Mouse (Mus musculus) midbrain, embryonic 14.5 days (tissue): ENCODE results near the gene Bbs9. TPM values are rescaled to one million over a fixed set of nuclear protein-coding genes. Genes with fewer than 3 reads are reported as not detected.

Source experiments
- ATAC-seq: fragments of 200-750 bp; cut with Nextera tagmentation; 2 replicates; pipeline ENCODE4 v1.8.0; 2017; ENCODE audit warnings: moderate number of reproducible peaks, moderate library complexity; ENCODE audit not compliant: low FRiP score, low TSS enrichment
- DNase-seq: peaks from one replicate; pipeline ENCODE4 v3.0.0-alpha.2; 2015
- H3K27ac ChIP-seq: fragments of 300-500 bp; sonication (generic); replicated peaks from 2 replicates; pipeline ENCODE4 v1.5.1; 2014; ENCODE audit warnings: mild to moderate bottlenecking, low read depth, low read length, moderate library complexity
- H3K27me3 ChIP-seq: fragments of 300-500 bp; sonication (generic); 2 replicates; pipeline ENCODE4 v1.6.1; 2014; ENCODE audit warnings: low read length, control low read depth, mixed read lengths; ENCODE audit not compliant: control insufficient read depth, insufficient read depth
- H3K36me3 ChIP-seq: fragments of 300-500 bp; sonication (generic); 2 replicates; pipeline ENCODE4 v1.6.1; 2014; ENCODE audit warnings: low read length, control low read depth; ENCODE audit not compliant: control insufficient read depth, insufficient read depth
- H3K4me1 ChIP-seq: fragments of 300-500 bp; sonication (generic); 2 replicates; pipeline ENCODE4 v1.6.1; 2014; ENCODE audit warnings: mild to moderate bottlenecking, antibody characterized with exemption, low read length, control low read depth; ENCODE audit not compliant: control insufficient read depth, insufficient read depth
- H3K4me2 ChIP-seq: fragments of 300-500 bp; sonication (generic); 2 replicates; pipeline ENCODE4 v1.6.1; 2014; ENCODE audit warnings: mild to moderate bottlenecking, low read length, moderate library complexity
- H3K4me3 ChIP-seq: fragments of 300-500 bp; sonication (generic); replicated peaks from 2 replicates; pipeline ENCODE4 v1.5.1; 2014; ENCODE audit warnings: low read depth, low read length
- H3K9ac ChIP-seq: fragments of 300-500 bp; sonication (generic); replicated peaks from 2 replicates; pipeline ENCODE4 v1.6.1; 2014; ENCODE audit warnings: mild to moderate bottlenecking, low read length, moderate library complexity
- H3K9me3 ChIP-seq: fragments of 300-500 bp; sonication (generic); 2 replicates; pipeline ENCODE4 v1.6.1; 2016; ENCODE audit warnings: low read length, control low read depth, mixed read lengths; ENCODE audit not compliant: control insufficient read depth
- WGBS: fragments of 180-500 bp; shearing (Covaris S2); extraction: QIAGEN DNeasy Blood & Tissue Kit; methylation state at CpG from one replicate; pipeline ENCODE4 v1.1.7; 2014; 5-methylcytosine and 5-hydroxymethylcytosine counted together
- polyA plus RNA-seq: library from polyadenylated mRNA; unstranded; fragments of >200 nt; fragmentation: Nextera tagmentation; extraction: Ambion mirVana; gene quantifications from 2 replicates; pipeline ENCODE4 v1.2.1, GENCODE M21; 2014

Gene Bbs9
- 17.8 and 24.2 TPM in 2 replicates for polyA plus RNA-seq

DNA sequence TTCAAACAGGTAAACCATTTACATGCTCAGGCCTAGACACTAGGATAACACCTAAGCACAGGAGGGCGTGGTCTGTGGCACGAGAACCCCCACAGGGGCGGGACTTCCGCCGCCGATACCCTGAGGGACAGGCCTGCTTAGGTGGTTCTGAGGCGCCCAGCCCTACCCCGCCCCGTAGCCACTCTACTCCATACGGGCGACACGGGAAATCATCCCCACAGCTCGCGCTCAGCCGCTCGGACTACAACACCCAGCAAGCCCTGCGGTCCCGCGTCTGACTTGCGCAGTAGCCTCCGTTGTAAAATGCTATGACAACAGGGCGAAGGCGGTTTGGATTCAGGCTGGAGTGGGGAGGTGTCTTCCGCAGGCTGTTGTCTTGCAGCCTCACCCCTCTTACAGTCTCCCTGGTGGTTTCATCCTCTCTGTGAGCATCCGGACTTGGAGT is at the start of gene Bbs9:
TSS of gene Bbs9 (plus strand) at position 292 of the 445 bp plus-strand sequence.
- Histone ChIP-seq H3K9me3 (no peaks in the 10 kb centered on the region), H3K36me3 (no peaks in the 10 kb centered on the region), H3K4me3 (peak within 1 kb of the TSS; percentile 62), H3K4me1 (0 out of 2 replicates have a peak, but pooled peaks cover 8% of the 10 kb centered on the region), H3K27me3 (no peaks in the 10 kb centered on the region), H3K4me2 (peak within 1 kb of the TSS; percentile 80), H3K27ac (peak within 1 kb of the TSS; percentile 50), H3K9ac (peak within 1 kb of the TSS; percentile 58)
- under 1% methylated on average over 25 of the region's 25 CpGs for WGBS
- ATAC-seq (peak; percentile 98), DNase-seq (peak; percentile 96)

DNA sequence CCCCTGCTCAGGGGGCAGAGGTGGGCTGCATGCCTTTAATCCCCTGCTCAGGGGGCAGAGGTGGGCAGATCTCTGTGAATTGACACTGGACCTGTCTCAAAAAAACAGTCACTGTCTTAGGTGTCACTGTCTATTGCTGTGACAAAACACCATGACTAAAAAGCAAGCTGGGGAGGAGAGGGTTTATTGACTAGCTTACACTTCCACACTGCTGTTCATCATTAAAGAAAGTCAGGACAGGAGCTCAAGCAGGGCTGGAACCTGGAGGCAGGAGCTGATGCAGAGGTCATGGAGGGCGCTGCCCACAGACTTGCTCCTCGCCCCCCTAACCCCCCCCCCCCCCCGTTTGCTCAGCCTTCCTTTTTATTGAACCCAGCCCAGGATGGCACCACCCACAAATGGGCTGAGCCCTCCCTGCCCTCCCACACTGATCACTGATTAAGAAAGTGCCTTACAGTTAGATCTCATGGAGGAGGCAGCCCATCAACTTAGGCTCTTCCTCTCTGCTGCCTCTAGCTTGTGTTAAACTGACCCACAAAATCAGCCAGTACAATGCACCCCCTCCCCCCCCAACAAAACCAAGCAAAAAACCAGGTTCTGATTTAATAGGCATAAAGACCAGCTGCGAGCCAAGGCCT is 47.4 kb upstream of the Bbs9 start:
- Histone ChIP-seq H3K36me3 (no peaks in the 10 kb centered on the region), H3K9ac (no peak overlapping the region), H3K27ac (no peak overlapping the region), H3K9me3 (no peaks in the 10 kb centered on the region), H3K4me1 (no peaks in the 10 kb centered on the region), H3K4me2 (no peak overlapping the region), H3K4me3 (no peak overlapping the region), H3K27me3 (no peaks in the 10 kb centered on the region)
- DNase-seq, result no peak
- no peak for ATAC-seq
- 22% methylated on average over 4 of the region's 4 CpGs for WGBS

GRCm38 (mm10) chr9:22428666-22429410 is 46.7 kb upstream of the Bbs9 start:
- Histone ChIP-seq H3K4me1 (no peaks in the 10 kb centered on the region), H3K9me3 (no peaks in the 10 kb centered on the region), H3K27ac (no peak overlapping the region), H3K4me2 (no peak overlapping the region), H3K36me3 (no peaks in the 10 kb centered on the region), H3K27me3 (no peaks in the 10 kb centered on the region), H3K4me3 (no peak overlapping the region), H3K9ac (no peak overlapping the region)
- ATAC-seq (no peak), DNase-seq (no peak)
- WGBS, result 77% methylated on average over 14 of the region's 14 CpGs

DNA sequence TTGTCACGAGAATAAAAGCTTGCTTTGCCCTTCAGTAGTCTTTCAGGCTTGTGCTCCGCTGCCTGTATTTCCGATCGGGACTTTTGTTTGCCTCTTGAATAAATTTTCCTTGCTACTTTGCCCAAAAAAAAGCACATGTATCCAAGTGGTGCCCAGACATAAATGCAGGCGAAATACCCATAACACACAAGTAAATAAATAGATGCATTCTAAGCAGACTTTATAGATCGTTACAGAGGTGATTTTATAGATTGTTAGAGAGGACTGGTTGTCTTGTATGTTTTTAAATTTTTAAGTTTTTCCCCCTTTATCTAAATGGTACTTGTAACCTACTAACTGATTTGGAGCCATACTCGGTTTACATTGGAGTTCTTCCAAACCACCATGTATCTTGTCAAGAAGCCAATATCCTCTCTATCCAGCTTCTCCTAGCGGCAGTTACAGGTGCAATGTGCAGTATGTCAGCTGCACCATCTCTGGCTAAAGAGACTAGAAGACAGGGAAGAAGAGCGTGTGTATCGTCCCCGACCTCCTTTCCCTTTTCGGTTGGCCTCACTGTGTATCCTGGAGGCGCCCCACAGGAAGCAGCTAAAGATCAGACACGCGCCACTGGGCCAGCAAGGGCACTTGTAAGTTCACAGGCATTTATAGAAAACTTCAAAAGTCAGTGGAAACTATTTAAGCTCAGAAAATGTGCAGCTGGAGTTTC is 45.8 kb upstream of the Bbs9 start:
- Histone ChIP-seq H3K9me3 (no peaks in the 10 kb centered on the region), H3K9ac (no peak overlapping the region), H3K27ac (no peak overlapping the region), H3K4me3 (no peak overlapping the region), H3K4me2 (no peak overlapping the region), H3K36me3 (no peaks in the 10 kb centered on the region), H3K4me1 (no peaks in the 10 kb centered on the region), H3K27me3 (no peaks in the 10 kb centered on the region)
- ATAC-seq (no peak), DNase-seq (peak; percentile 27)
- 41% methylated on average over 15 of the region's 15 CpGs for WGBS

DNA sequence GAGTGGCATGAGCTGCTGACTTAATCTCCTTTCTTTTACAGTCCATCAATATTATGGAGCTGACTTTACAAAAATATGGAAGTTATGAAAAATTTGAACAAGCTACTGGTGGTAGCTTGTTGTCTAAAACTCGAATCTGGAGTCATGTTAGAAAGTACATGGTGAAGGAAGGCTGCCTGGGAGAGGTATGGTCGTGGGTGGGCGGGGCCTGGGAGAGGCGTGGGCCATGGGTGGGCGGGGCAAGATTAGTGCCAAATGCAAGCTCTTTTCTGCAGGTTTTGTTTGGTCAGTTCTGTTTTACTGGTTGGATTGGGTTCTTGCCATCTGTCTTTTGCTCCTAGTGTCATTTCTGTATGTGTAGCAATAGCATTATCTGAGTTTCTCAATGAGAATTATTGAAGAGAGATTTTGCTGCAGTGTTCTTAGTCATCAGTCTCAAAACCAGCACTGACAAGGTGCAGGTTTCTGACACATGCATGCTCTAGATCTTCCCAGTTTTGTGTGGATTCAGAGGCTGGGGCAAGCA is 45.1 kb upstream of the Bbs9 start:
- no peak for DNase-seq
- H3K4me3 ChIP-seq, result no peak overlapping the region
- H3K27me3 ChIP-seq, result no peaks in the 10 kb centered on the region
- no peak for ATAC-seq
- H3K4me2 ChIP-seq, result no peak overlapping the region
- no peaks in the 10 kb centered on the region for H3K9me3 ChIP-seq
- no peak overlapping the region for H3K27ac ChIP-seq
- H3K4me1 ChIP-seq, result no peaks in the 10 kb centered on the region
- H3K9ac ChIP-seq, result no peak overlapping the region
- H3K36me3 ChIP-seq, result no peaks in the 10 kb centered on the region
- WGBS, result 41% methylated on average over 5 of the region's 5 CpGs

- no peak for ATAC-seq
- whole genome bisulfite sequencing, result 80% methylated on average over 2 of the region's 2 CpGs
- no peaks in the 10 kb centered on the region for H3K4me1 ChIP-seq
- H3K36me3 ChIP-seq, result 0 out of 2 replicates have a peak, but pooled peaks cover 2% of the 10 kb centered on the region
- H3K9ac ChIP-seq, result no peak overlapping the region
- H3K4me3 ChIP-seq, result no peak overlapping the region
- no peak for DNase-seq
- no peaks in the 10 kb centered on the region for H3K9me3 ChIP-seq
- no peaks in the 10 kb centered on the region for H3K27me3 ChIP-seq
- H3K4me2 ChIP-seq, result no peak overlapping the region
- no peak overlapping the region for H3K27ac ChIP-seq
These were observed 42.3 kb upstream of the Bbs9 start for GRCm38 (mm10) chr9:22433221-22433620.

- Histone ChIP-seq H3K4me1 (no peaks in the 10 kb centered on the region), H3K27me3 (no peaks in the 10 kb centered on the region), H3K36me3 (0 out of 2 replicates have a peak, but pooled peaks cover 2% of the 10 kb centered on the region), H3K4me2 (no peak overlapping the region), H3K9ac (no peak overlapping the region), H3K27ac (no peak overlapping the region), H3K9me3 (no peaks in the 10 kb centered on the region), H3K4me3 (no peak overlapping the region)
- WGBS, result 93% methylated on average over 2 of the region's 2 CpGs
- DNase-seq (no peak), ATAC-seq (no peak)
These were observed 41.4 kb upstream of the Bbs9 start for GRCm38 (mm10) chr9:22434101-22434500.

- Histone ChIP-seq H3K9me3 (no peaks in the 10 kb centered on the region), H3K36me3 (0 out of 2 replicates have a peak, but pooled peaks cover 2% of the 10 kb centered on the region), H3K4me2 (no peak overlapping the region), H3K27me3 (no peaks in the 10 kb centered on the region), H3K27ac (no peak overlapping the region), H3K9ac (no peak overlapping the region), H3K4me1 (no peaks in the 10 kb centered on the region), H3K4me3 (no peak overlapping the region)
- ATAC-seq (no peak), DNase-seq (no peak)
- 65% methylated on average over 1 of the region's 1 CpGs for WGBS
These were observed 36.7 kb upstream of the Bbs9 start for GRCm38 (mm10) chr9:22438826-22439225.
